Mouse (Mus musculus) MEL (cell line): ENCODE measurements around the gene Tle3. TPM values are rescaled to one million over a fixed set of nuclear protein-coding genes. Genes with fewer than 3 reads are reported as not detected.

Experiments
- DNase-seq: peaks from one replicate; pipeline ENCODE4 v3.0.0; 2011; ENCODE audit warnings: low read depth, low spot score
- H3K27ac ChIP-seq: 2 replicates; pipeline ENCODE4 v1.5.1; 2012; ENCODE audit warnings: low read depth, mild to moderate bottlenecking, control low read depth, low read length, moderate library complexity; ENCODE audit not compliant: control insufficient read depth
- H3K27me3 ChIP-seq, 2 experiments: fragments of 150-350 bp in 1 of 2; sonication (generic) in 1 of 2; 2 replicates each; pipeline ENCODE4 v1.6.1; 2012; ENCODE audit warnings: low read length in 2 of 2, mild to moderate bottlenecking in 2 of 2, improper control_type of control experiment in 1 of 2, moderate library complexity in 1 of 2; ENCODE audit not compliant: insufficient read depth in 2 of 2, control insufficient read depth in 1 of 2
- H3K36me3 ChIP-seq, 2 experiments: 2 replicates each; pipeline ENCODE4 v1.6.1; 2012 to 2014; ENCODE audit warnings: low read length in 2 of 2, improper control_type of control experiment in 1 of 2, inconsistent platforms in 1 of 2, mild to moderate bottlenecking in 1 of 2; ENCODE audit not compliant: insufficient read depth in 2 of 2, control insufficient read depth in 1 of 2
- H3K4me1 ChIP-seq, 2 experiments: fragments of 150-350 bp in 1 of 2; sonication (generic) in 1 of 2; 2 replicates each; pipeline ENCODE4 v1.6.1; 2012; ENCODE audit warnings: low read length in 2 of 2, improper control_type of control experiment in 1 of 2, mild to moderate bottlenecking in 1 of 2; ENCODE audit not compliant: insufficient read depth in 2 of 2, control insufficient read depth in 1 of 2
- H3K4me3 ChIP-seq, 2 experiments: fragments of 150-350 bp in 1 of 2; sonication (generic) in 1 of 2; 2 replicates each; pipeline ENCODE4 v1.5.1; 2012; ENCODE audit warnings: low read depth in 2 of 2, low read length in 2 of 2, mild to moderate bottlenecking in 2 of 2, moderate library complexity in 2 of 2, control low read depth in 1 of 2, improper control_type of control experiment in 1 of 2; ENCODE audit not compliant: control insufficient read depth in 1 of 2, insufficient read depth in 1 of 2
- H3K79me2 ChIP-seq: 2 replicates; pipeline ENCODE4 v1.6.1; 2012; ENCODE audit warnings: mild to moderate bottlenecking, low read length, moderate library complexity; ENCODE audit not compliant: control insufficient read depth, poor library complexity, insufficient read depth
- H3K9ac ChIP-seq: 2 replicates; pipeline ENCODE4 v1.6.1; 2012; ENCODE audit warnings: low read depth, mild to moderate bottlenecking, control low read depth, low read length, moderate library complexity; ENCODE audit not compliant: control insufficient read depth, poor library complexity, severe bottlenecking
- H3K9me3 ChIP-seq: fragments of 150-350 bp; sonication (generic); replicated peaks from 2 replicates; pipeline ENCODE4 v1.6.1; 2012; ENCODE audit warnings: mild to moderate bottlenecking, low read length, improper control_type of control experiment, moderate library complexity; ENCODE audit not compliant: insufficient read depth
- BHLHE40 ChIP-seq: IDR thresholded peaks from 2 replicates; pipeline ENCODE4 v1.6.1; 2012; ENCODE audit warnings: low read depth, mild to moderate bottlenecking, inconsistent platforms, low read length, improper control_type of control experiment, borderline replicate concordance
- CHD2 ChIP-seq: IDR thresholded peaks from 2 replicates; pipeline ENCODE4 v1.6.1; 2011; ENCODE audit warnings: low read length, improper control_type of control experiment
- CTCF ChIP-seq, 3 experiments: IDR thresholded peaks in 2 of 3; conservative IDR thresholded peaks in 1 of 3; 2 replicates each; pipeline ENCODE4 v1.5.1; 2011 to 2012; ENCODE audit warnings: low read length in 3 of 3, low read depth in 2 of 3, mild to moderate bottlenecking in 2 of 3, improper control_type of control experiment in 1 of 3, inconsistent platforms in 1 of 3, mixed read lengths in 1 of 3, moderate library complexity in 1 of 3; ENCODE audit not compliant: control insufficient read depth in 1 of 3, insufficient read depth in 1 of 3, poor library complexity in 1 of 3, severe bottlenecking in 1 of 3
- ELF1 ChIP-seq: IDR thresholded peaks from 2 replicates; pipeline ENCODE4 v1.6.1; 2014; ENCODE audit warnings: low read depth, mild to moderate bottlenecking, inconsistent platforms, low read length, improper control_type of control experiment, moderate library complexity
- ETS1 ChIP-seq: IDR thresholded peaks from 2 replicates; pipeline ENCODE4 v1.6.1; 2012; ENCODE audit warnings: low read depth, mild to moderate bottlenecking, inconsistent platforms, low read length, improper control_type of control experiment, moderate library complexity
- GATA1 ChIP-seq: IDR thresholded peaks from 2 replicates; pipeline ENCODE4 v1.6.1; 2011; ENCODE audit warnings: low read depth, low read length, improper control_type of control experiment
- HCFC1 ChIP-seq: IDR thresholded peaks from 2 replicates; pipeline ENCODE4 v1.6.1; 2012; ENCODE audit warnings: low read depth, mild to moderate bottlenecking, inconsistent platforms, low read length, improper control_type of control experiment, moderate library complexity
- JUND ChIP-seq: IDR thresholded peaks from 2 replicates; pipeline ENCODE4 v1.6.1; 2011; ENCODE audit warnings: low read depth, mild to moderate bottlenecking, improper control_type of control experiment, low read length
- KAT2A ChIP-seq: conservative IDR thresholded peaks from 2 replicates; pipeline ENCODE4 v1.6.1; 2012; ENCODE audit warnings: low read depth, low read length, improper control_type of control experiment, inconsistent platforms
- MAX ChIP-seq: IDR thresholded peaks from 2 replicates; pipeline ENCODE4 v1.6.1; 2011; ENCODE audit warnings: low read length, improper control_type of control experiment
- MAZ ChIP-seq: IDR thresholded peaks from 2 replicates; pipeline ENCODE4 v1.6.1; 2012; ENCODE audit warnings: low read depth, mild to moderate bottlenecking, inconsistent platforms, low read length, improper control_type of control experiment
- MEF2A ChIP-seq: IDR thresholded peaks from 2 replicates; pipeline ENCODE4 v1.6.1; 2014; ENCODE audit warnings: low read depth, mild to moderate bottlenecking, inconsistent platforms, low read length, improper control_type of control experiment; ENCODE audit not compliant: poor library complexity, insufficient replicate concordance, severe bottlenecking; ENCODE audit errors: extremely low read depth
- MXI1 ChIP-seq: IDR thresholded peaks from 2 replicates; pipeline ENCODE4 v1.6.1; 2011; ENCODE audit warnings: mild to moderate bottlenecking, low read depth, low read length, improper control_type of control experiment
- NELFE ChIP-seq: IDR thresholded peaks from 2 replicates; pipeline ENCODE4 v1.6.1; 2011; ENCODE audit warnings: low read depth, low read length, improper control_type of control experiment
- NRF1 ChIP-seq: IDR thresholded peaks from 2 replicates; pipeline ENCODE4 v1.6.1; 2014; ENCODE audit warnings: low read depth, mild to moderate bottlenecking, inconsistent platforms, low read length, improper control_type of control experiment, moderate library complexity; ENCODE audit not compliant: poor library complexity, insufficient read depth, severe bottlenecking
- POLR2A ChIP-seq, 2 experiments: IDR thresholded peaks; 2 replicates each; pipeline ENCODE4 v1.6.1; 2011 to 2012; ENCODE audit warnings: low read length in 2 of 2, mild to moderate bottlenecking in 2 of 2, control low read depth in 1 of 2, improper control_type of control experiment in 1 of 2, low read depth in 1 of 2, moderate library complexity in 1 of 2; ENCODE audit not compliant: control insufficient read depth in 1 of 2, insufficient read depth in 1 of 2, poor library complexity in 1 of 2
- POLR2AphosphoS2 ChIP-seq: IDR thresholded peaks from 2 replicates; pipeline ENCODE4 v1.6.1; 2011; ENCODE audit warnings: low read length, improper control_type of control experiment
- POLR2AphosphoS5 ChIP-seq: IDR thresholded peaks from 2 replicates; pipeline ENCODE4 v1.6.1; 2012; ENCODE audit warnings: low read depth, borderline replicate concordance, mild to moderate bottlenecking, inconsistent platforms, low read length, moderate library complexity, mixed read lengths
- RAD21 ChIP-seq: IDR thresholded peaks from 2 replicates; pipeline ENCODE4 v1.6.1; 2011; ENCODE audit warnings: mild to moderate bottlenecking, low read depth, low read length, improper control_type of control experiment
- SMC3 ChIP-seq: IDR thresholded peaks from 2 replicates; pipeline ENCODE4 v1.6.1; 2011; ENCODE audit warnings: low read depth, low read length, improper control_type of control experiment
- TBP ChIP-seq: IDR thresholded peaks from 2 replicates; pipeline ENCODE4 v1.8.0; 2011; ENCODE audit warnings: low read depth, low read length, improper control_type of control experiment
- TCF12 ChIP-seq: IDR thresholded peaks from 2 replicates; pipeline ENCODE4 v1.6.1; 2014; ENCODE audit warnings: low read depth, mild to moderate bottlenecking, inconsistent platforms, low read length, improper control_type of control experiment, moderate library complexity
- UBTF ChIP-seq: IDR thresholded peaks from 2 replicates; pipeline ENCODE4 v1.6.1; 2012; ENCODE audit warnings: low read depth, mild to moderate bottlenecking, inconsistent platforms, low read length, improper control_type of control experiment, moderate library complexity, borderline replicate concordance; ENCODE audit not compliant: insufficient read depth
- USF2 ChIP-seq, 2 experiments: IDR thresholded peaks; 2 replicates each; pipeline ENCODE4 v1.6.1; 2011 to 2012; ENCODE audit warnings: improper control_type of control experiment in 2 of 2, low read length in 2 of 2, borderline replicate concordance in 1 of 2, inconsistent platforms in 1 of 2, low read depth in 1 of 2, mild to moderate bottlenecking in 1 of 2; ENCODE audit not compliant: insufficient read depth in 1 of 2
- ZC3H11A ChIP-seq: IDR thresholded peaks from 2 replicates; pipeline ENCODE4 v1.6.1; 2012; ENCODE audit warnings: low read depth, mild to moderate bottlenecking, inconsistent platforms, low read length, improper control_type of control experiment
- ZKSCAN1 ChIP-seq: IDR thresholded peaks from 2 replicates; pipeline ENCODE4 v1.6.1; 2012; ENCODE audit warnings: low read depth, mild to moderate bottlenecking, inconsistent platforms, low read length, improper control_type of control experiment, moderate library complexity
- ZMIZ1 ChIP-seq: IDR thresholded peaks from 2 replicates; pipeline ENCODE4 v1.6.1; 2012; ENCODE audit warnings: low read depth, mild to moderate bottlenecking, inconsistent platforms, low read length, improper control_type of control experiment, moderate library complexity
- ZNF384 ChIP-seq: IDR thresholded peaks from 2 replicates; pipeline ENCODE4 v1.6.1; 2012; ENCODE audit warnings: low read depth, mild to moderate bottlenecking, inconsistent platforms, low read length, improper control_type of control experiment
- polyA plus RNA-seq, 2 experiments: library from polyadenylated mRNA; stranded (reverse) in 1 of 2; unstranded in 1 of 2; fragments of >175 nt in 1 of 2; fragments of >200 nt in 1 of 2; gene quantifications; 2 replicates each; pipeline versions ENCODE4 v1.2.1 to v1.2.4; 2012; ENCODE audit warnings: low replicate concordance in 2 of 2, low read depth in 1 of 2; ENCODE audit not compliant: insufficient read length in 2 of 2, insufficient read depth in 1 of 2, missing spikeins in 1 of 2
- total RNA-seq: library from RNA; depleted of rRNA; stranded (reverse); fragments of 300-350 nt; gene quantifications from 2 replicates; pipeline ENCODE4 v1.2.3, GENCODE M21; 2012

The Tle3 gene
- total and polyA plus RNA-seq, 3 experiments, result 20.3 to 26.8 TPM; not detected in 1

DNA sequence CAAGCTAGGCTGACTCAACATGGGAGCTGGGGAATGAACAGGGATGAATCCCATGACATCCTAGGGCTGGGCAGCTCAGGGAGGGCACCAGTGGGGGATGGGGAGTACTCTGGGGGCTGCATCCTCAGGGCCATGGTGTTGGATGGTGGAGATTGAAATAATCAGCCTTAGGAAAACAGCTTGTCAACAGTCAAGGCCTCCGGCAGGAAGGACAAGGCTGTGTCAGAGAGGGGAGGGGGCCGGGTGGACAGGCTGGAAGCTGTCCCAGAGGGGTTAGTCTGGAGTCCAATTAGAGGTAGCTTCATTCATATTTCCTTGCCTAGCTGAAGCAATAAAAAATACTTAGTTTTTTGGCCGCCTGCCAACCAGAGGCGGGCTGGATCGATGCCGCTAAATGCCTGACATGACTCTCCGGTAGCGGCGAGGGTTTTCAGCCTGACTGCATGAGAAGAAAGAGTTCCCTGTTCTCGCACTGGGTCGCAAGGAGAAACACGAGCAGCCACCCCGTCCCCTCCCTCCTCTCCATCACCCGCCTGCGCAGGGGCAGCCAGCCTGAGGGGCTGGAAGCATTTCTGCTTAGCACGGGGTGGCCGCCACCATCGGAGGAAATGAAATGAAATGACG, 32.9 kb downstream of the Tle3 start:
- H3K9me3 ChIP-seq, result no peaks in the 10 kb centered on the region
- H3K4me1 ChIP-seq, result no peaks in the 10 kb centered on the region
- H3K4me3 ChIP-seq, result no peak overlapping the region
- no peak overlapping the region for H3K27ac ChIP-seq
- no peaks in the 10 kb centered on the region for H3K79me2 ChIP-seq
- H3K27me3 ChIP-seq, result no peaks in the 10 kb centered on the region
- no peak overlapping the region for H3K9ac ChIP-seq
- peaks cover 0 to 18% of the 10 kb centered on the region in 2 experiments; a peak in 2 of 4 replicates for H3K36me3 ChIP-seq
- TF ChIP-seq CTCF (IDR thresholded peaks at IDR 0.05 in 2 of 3, conservative IDR thresholded peaks at IDR 0.05 in 1 of 3; ENCODE audit: control insufficient read depth in 1 of 3, insufficient read depth in 1 of 3, low read depth in 2 of 3, low read length in 3 of 3, poor library complexity in 1 of 3, severe bottlenecking in 1 of 3), result no peak
- no peak for TF ChIP-seq MEF2A
- no peak for TF ChIP-seq POLR2AphosphoS2
- no peak for TF ChIP-seq ZMIZ1
- no peak for TF ChIP-seq ZNF384
- no peak for TF ChIP-seq BHLHE40
- no peak for TF ChIP-seq HCFC1
- TF ChIP-seq TCF12, result no peak
- no peak for TF ChIP-seq KAT2A
- TF ChIP-seq POLR2AphosphoS5, result no peak
- TF ChIP-seq GATA1, result no peak
- TF ChIP-seq SMC3, result no peak
- no peak for TF ChIP-seq NELFE
- no peak for TF ChIP-seq NRF1
- TF ChIP-seq JUND, result no peak
- TF ChIP-seq ETS1, result no peak
- TF ChIP-seq MAZ, result no peak
- TF ChIP-seq ZC3H11A, result no peak
- TF ChIP-seq, all 39 proteins: peak for 0
- DNase-seq, result peak; percentile 17

DNA sequence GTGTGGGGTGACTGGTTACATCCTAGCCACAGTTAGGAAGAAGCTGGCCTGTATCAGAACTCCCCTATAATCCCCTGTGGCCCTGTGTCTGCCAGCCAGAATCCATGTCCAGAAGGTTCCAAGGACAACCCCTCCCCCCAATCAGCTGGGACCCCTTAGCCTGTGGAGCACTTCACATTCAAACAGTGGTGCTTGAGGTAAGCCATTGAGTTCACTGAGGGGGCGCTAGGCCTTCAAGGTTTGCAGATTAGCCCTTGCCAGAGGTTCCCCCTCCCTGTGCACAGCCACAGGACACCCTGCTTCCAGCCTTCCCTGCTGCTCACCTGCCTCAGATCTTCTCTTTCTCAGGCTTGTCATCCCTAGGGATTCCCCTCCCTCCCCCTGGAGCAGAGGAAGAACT, 34.2 kb downstream of the Tle3 start:
- no peak for TF ChIP-seq MXI1
- no peak for TF ChIP-seq ZC3H11A
- TF ChIP-seq UBTF, result no peak
- no peak for TF ChIP-seq MEF2A
- TF ChIP-seq MAZ, result no peak
- no peak for TF ChIP-seq TBP
- no peak for TF ChIP-seq ZMIZ1
- TF ChIP-seq ELF1, result no peak
- no peak for TF ChIP-seq MAX
- no peak for TF ChIP-seq RAD21
- TF ChIP-seq TCF12, result no peak
- no peak for TF ChIP-seq USF2 (IDR thresholded peaks at IDR 0.05; ENCODE audit: borderline replicate concordance in 1 of 2, insufficient read depth in 1 of 2, low read depth in 1 of 2, low read length in 2 of 2)
- TF ChIP-seq JUND, result no peak
- TF ChIP-seq POLR2AphosphoS5, result no peak
- TF ChIP-seq ZKSCAN1, result no peak
- no peak for TF ChIP-seq POLR2A (IDR thresholded peaks at IDR 0.05; ENCODE audit: control insufficient read depth in 1 of 2, insufficient read depth in 1 of 2, low read depth in 1 of 2, low read length in 2 of 2, poor library complexity in 1 of 2)
- no peak for TF ChIP-seq SMC3
- no peak for TF ChIP-seq CHD2

More for the DNA sequence above, 34.2 kb downstream of the Tle3 start:
- Histone ChIP-seq H3K27ac (no peak overlapping the region), H3K27me3 (no peaks in the 10 kb centered on the region), H3K36me3 (peaks cover 0 to 16% of the 10 kb centered on the region in 2 experiments; a peak in 2 of 4 replicates), H3K4me1 (no peaks in the 10 kb centered on the region), H3K9me3 (no peaks in the 10 kb centered on the region), H3K9ac (no peak overlapping the region), H3K4me3 (no peak overlapping the region), H3K79me2 (no peaks in the 10 kb centered on the region)
- DNase-seq, result no peak
